Mouse (Mus musculus) intestine, postnatal 0 days (tissue): ENCODE results near the gene Il17rc. TPM values are rescaled to one million over a fixed set of nuclear protein-coding genes. Genes with fewer than 3 reads are reported as not detected.

Source experiments
- ATAC-seq: fragments of 200-750 bp; cut with Nextera tagmentation; 2 replicates; pipeline ENCODE4 v1.8.0; 2017; ENCODE audit warnings: mild to moderate bottlenecking, moderate TSS enrichment, moderate library complexity
- H3K27ac ChIP-seq: fragments of 300-500 bp; sonication (generic); 2 replicates; pipeline ENCODE4 v1.5.1; 2014; ENCODE audit warnings: mild to moderate bottlenecking, low read depth, low read length, moderate library complexity
- H3K27me3 ChIP-seq: fragments of 300-500 bp; sonication (generic); replicated peaks from 2 replicates; pipeline ENCODE4 v1.6.1; 2014; ENCODE audit warnings: low read length, mixed read lengths; ENCODE audit not compliant: control insufficient read depth, insufficient read depth
- H3K36me3 ChIP-seq: fragments of 300-500 bp; sonication (generic); 2 replicates; pipeline ENCODE4 v1.6.1; 2014; ENCODE audit warnings: mild to moderate bottlenecking, moderate library complexity; ENCODE audit not compliant: control insufficient read depth, insufficient read depth
- H3K4me1 ChIP-seq: fragments of 300-500 bp; sonication (generic); replicated peaks from 2 replicates; pipeline ENCODE4 v1.6.1; 2014; ENCODE audit warnings: antibody characterized with exemption, low read length, mixed read lengths; ENCODE audit not compliant: control insufficient read depth, insufficient read depth
- H3K4me2 ChIP-seq: fragments of 300-500 bp; sonication (generic); replicated peaks from 2 replicates; pipeline ENCODE4 v1.6.1; 2014; ENCODE audit warnings: low read depth, mild to moderate bottlenecking, moderate library complexity
- H3K4me3 ChIP-seq: fragments of 300-500 bp; sonication (generic); 2 replicates; pipeline ENCODE4 v1.5.1; 2014; ENCODE audit warnings: low read depth, low read length
- H3K9ac ChIP-seq: fragments of 300-500 bp; sonication (generic); 2 replicates; pipeline ENCODE4 v1.6.1; 2014; ENCODE audit warnings: mild to moderate bottlenecking, low read depth, low read length
- H3K9me3 ChIP-seq: fragments of 300-500 bp; sonication (generic); 2 replicates; pipeline ENCODE4 v1.6.1; 2016; ENCODE audit warnings: mixed run types; ENCODE audit not compliant: control insufficient read depth
- CTCF ChIP-seq: sonication (generic); IDR thresholded peaks from 2 replicates; pipeline ENCODE4 v1.5.1; 2016; ENCODE audit warnings: low read depth, mild to moderate bottlenecking, control low read depth, antibody characterized with exemption, moderate library complexity
- WGBS: fragments of 180-500 bp; shearing (Covaris S2); extraction: QIAGEN DNeasy Blood & Tissue Kit; methylation state at CpG from one replicate; pipeline ENCODE4 v1.1.7; 2014; 5-methylcytosine and 5-hydroxymethylcytosine counted together
- polyA plus RNA-seq: library from polyadenylated mRNA; unstranded; fragments of >200 nt; fragmentation: Nextera tagmentation; extraction: Ambion mirVana; gene quantifications from 2 replicates; pipeline ENCODE4 v1.2.1, GENCODE M21; 2015

The Il17rc gene
- polyA plus RNA-seq, 1 experiment from 2014 or later, result 16.5 TPM

DNA sequence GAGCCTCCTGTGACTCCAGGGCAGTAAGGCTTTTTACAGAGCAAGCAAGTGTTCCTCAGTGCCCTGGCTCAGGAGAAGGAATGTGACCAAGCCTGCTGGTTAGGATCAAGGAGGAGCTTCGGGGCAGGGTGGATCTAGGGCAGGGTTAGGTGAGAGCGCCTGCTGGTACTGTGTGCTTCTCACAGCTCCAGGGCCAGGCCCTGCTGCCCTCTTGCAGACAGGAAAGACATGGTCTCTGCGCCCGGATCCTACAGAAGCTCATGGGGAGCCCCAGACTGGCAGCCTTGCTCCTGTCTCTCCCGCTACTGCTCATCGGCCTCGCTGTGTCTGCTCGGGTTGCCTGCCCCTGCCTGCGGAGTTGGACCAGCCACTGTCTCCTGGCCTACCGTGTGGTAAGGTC, 12.6 kb upstream of the Il17rc start:
- Histone ChIP-seq H3K27ac (no peak overlapping the region), H3K27me3 (no peaks in the 10 kb centered on the region), H3K9me3 (no peaks in the 10 kb centered on the region), H3K36me3 (no peaks in the 10 kb centered on the region), H3K4me3 (no peak overlapping the region), H3K4me2 (peak overlapping the region; percentile 24; the same call in 1 of the 2 replicates), H3K4me1 (no peaks in the 10 kb centered on the region), H3K9ac (no peak overlapping the region)
- TF ChIP-seq CTCF, result no peak
- WGBS, result 44% methylated on average over 10 of the region's 10 CpGs
- peak; percentile 81 for ATAC-seq

DNA sequence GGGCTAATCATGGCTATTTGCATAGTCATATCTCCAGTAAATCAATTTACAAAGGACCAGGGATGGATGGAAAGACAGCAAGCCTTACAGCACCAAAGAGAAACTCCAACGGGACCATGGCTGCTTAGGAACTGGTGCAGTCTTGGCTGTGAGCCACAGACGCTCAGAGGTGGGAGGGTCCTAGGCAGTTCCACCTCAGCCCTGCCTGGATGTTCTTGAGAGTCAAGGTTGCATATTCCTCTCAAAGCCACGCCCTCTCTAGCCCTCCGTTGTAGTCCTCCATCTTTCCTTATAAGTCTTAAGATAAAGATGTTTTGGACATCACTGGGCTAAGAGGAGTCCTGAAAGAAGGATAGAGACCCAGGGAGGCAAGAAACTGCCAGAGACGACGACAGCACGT, 7.2 kb upstream of the Il17rc start:
- TF ChIP-seq CTCF, result no peak
- no peaks in the 10 kb centered on the region for H3K4me1 ChIP-seq
- H3K27me3 ChIP-seq, result no peaks in the 10 kb centered on the region
- no peak overlapping the region for H3K27ac ChIP-seq
- no peak overlapping the region for H3K4me3 ChIP-seq
- no peak for ATAC-seq
- H3K36me3 ChIP-seq, result no peaks in the 10 kb centered on the region
- WGBS, result 65% methylated on average over 7 of the region's 7 CpGs
- no peak overlapping the region for H3K9ac ChIP-seq
- H3K9me3 ChIP-seq, result no peaks in the 10 kb centered on the region
- H3K4me2 ChIP-seq, result no peak overlapping the region

DNA sequence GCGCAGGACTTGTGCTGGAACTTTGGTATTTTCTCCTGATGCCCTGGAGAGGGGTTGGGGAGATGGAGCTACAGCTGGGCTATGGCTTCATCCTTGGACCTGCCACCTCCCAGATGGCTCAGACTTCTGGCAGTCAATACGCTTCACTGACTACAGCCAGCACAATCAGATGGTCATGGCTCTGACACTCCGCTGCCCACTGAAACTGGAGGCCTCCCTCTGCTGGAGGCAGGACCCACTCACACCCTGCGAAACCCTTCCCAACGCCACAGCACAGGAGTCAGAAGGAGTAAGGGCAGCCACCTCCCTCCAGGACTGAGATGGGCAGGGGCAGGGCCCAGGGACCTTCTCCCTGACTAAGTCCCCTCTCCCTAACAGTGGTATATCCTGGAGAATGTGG, 5.6 kb upstream of the Il17rc start:
- Histone ChIP-seq H3K27me3 (no peaks in the 10 kb centered on the region), H3K4me1 (0 out of 2 replicates have a peak, but pooled peaks cover 3% of the 10 kb centered on the region), H3K4me3 (no peak overlapping the region), H3K36me3 (no peaks in the 10 kb centered on the region), H3K27ac (no peak overlapping the region), H3K4me2 (no peak overlapping the region), H3K9me3 (no peaks in the 10 kb centered on the region), H3K9ac (no peak overlapping the region)
- 60% methylated on average over 5 of the region's 5 CpGs for WGBS
- TF ChIP-seq CTCF, result peak; percentile 64
- no peak for ATAC-seq

DNA sequence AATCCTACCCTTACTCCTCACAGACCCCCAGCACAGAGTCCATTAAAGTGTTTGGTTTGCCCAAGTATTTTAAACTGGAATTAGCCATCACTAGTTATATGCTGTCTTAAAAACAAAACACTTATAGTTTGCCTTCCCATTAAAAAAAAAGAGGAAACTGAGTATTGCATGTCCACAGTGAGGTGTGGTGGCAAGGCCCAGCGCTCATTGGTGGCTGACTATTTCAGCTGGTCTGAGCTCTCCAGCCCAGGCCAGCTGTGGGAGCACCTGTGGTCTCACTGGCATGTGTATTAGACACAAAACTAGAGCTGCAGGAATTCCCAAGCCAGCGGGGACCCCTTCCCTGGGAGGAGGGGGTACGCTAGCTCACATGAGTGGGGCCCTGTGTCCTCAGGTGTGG, 2.7 kb upstream of the Il17rc start:
- H3K4me2 ChIP-seq, result peak overlapping the region; percentile 84
- H3K27ac ChIP-seq, result no peak overlapping the region
- H3K36me3 ChIP-seq, result no peaks in the 10 kb centered on the region
- TF ChIP-seq CTCF, result no peak
- 0 out of 2 replicates have a peak, but pooled peaks cover 3% of the 10 kb centered on the region for H3K4me1 ChIP-seq
- no peaks in the 10 kb centered on the region for H3K27me3 ChIP-seq
- no peak overlapping the region for H3K9ac ChIP-seq
- 67% methylated on average over 3 of the region's 3 CpGs for WGBS
- no peak for ATAC-seq
- no peak overlapping the region for H3K4me3 ChIP-seq
- no peaks in the 10 kb centered on the region for H3K9me3 ChIP-seq

DNA sequence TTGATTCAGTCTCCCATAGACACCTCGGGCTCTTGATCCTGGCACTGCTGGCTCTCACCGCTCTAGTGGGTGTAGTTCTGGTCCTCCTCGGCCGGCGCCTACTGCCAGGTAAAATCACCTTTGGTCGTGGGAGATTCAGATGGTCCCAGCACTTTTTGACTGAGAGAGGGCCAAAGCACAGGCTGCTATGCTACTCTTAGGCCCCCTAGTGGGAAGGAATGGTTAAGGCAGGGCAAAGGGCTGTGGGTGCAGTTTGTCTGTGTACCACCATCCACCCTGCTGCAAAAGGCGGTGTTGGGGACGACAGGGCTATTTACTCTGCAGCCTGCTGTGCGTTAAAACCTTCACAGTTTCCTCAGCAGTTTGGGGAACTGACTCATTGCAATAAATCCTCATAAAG, 2.2 kb upstream of the Il17rc start:
- Histone ChIP-seq H3K27me3 (no peaks in the 10 kb centered on the region), H3K36me3 (no peaks in the 10 kb centered on the region), H3K27ac (no peak overlapping the region), H3K4me2 (peak overlapping the region; percentile 84), H3K4me1 (peaks cover 3% of the 10 kb centered on the region; the same call in 1 of the 2 replicates), H3K9me3 (no peaks in the 10 kb centered on the region), H3K4me3 (peak overlapping the region; percentile 39), H3K9ac (peak overlapping the region; percentile 37; the same call in 1 of the 2 replicates)
- TF ChIP-seq CTCF, result peak; percentile 80
- peak; percentile 61 for ATAC-seq
- 5% methylated on average over 9 of the region's 9 CpGs for WGBS

DNA sequence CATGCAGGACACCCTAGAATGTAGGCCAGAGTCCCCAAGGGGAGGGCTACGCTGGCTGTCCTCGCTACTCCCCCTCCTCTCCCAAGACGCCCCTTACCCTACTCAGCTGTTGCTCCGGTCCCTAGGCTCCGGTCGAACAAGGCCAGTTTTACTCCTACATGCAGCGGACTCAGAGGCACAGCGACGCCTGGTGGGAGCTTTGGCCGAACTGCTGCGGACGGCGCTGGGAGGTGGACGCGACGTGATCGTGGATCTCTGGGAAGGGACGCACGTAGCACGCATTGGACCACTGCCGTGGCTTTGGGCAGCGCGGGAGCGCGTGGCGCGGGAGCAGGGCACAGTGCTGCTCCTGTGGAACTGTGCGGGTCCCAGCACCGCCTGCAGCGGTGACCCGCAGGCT, 1.8 kb upstream of the Il17rc start:
- ATAC-seq, result peak; percentile 62
- peak overlapping the region; percentile 84 for H3K4me2 ChIP-seq
- whole genome bisulfite sequencing, result 2% methylated on average over 29 of the region's 31 CpGs
- peak; percentile 89 for TF ChIP-seq CTCF
- H3K36me3 ChIP-seq, result no peaks in the 10 kb centered on the region
- no peak overlapping the region for H3K27ac ChIP-seq
- H3K9me3 ChIP-seq, result no peaks in the 10 kb centered on the region
- H3K4me3 ChIP-seq, result peak overlapping the region; percentile 39
- no peaks in the 10 kb centered on the region for H3K27me3 ChIP-seq
- H3K4me1 ChIP-seq, result peaks cover 3% of the 10 kb centered on the region; the same call in 1 of the 2 replicates
- peak overlapping the region; percentile 37 for H3K9ac ChIP-seq

DNA sequence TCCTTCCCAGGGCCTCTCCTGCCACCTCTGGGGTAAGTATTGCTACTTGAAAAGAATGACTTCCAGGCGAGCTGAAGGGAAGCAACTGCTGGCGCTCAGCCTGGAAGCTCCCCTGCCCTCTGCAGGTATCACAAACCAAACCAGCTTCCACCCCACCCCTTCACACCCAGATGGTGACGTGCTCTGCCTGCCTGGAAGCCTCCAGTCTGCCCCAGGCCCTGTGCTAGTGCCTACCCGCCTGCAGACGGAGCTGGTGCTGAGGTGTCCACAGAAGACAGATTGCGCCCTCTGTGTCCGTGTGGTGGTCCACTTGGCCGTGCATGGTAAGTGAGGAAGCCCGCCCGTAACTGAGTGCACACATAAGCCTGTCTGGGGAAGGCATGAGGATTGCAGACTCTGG, 834 bp downstream of the Il17rc start:
- no peak for ATAC-seq
- H3K4me2 ChIP-seq, result peak overlapping the region; percentile 69
- 0 out of 2 replicates have a peak overlapping the region, but pooled peaks have one; percentile 41 for H3K27ac ChIP-seq
- no peaks in the 10 kb centered on the region for H3K27me3 ChIP-seq
- no peaks in the 10 kb centered on the region for H3K36me3 ChIP-seq
- peak overlapping the region; percentile 26; the same call in 1 of the 2 replicates for H3K4me3 ChIP-seq
- no peaks in the 10 kb centered on the region for H3K9me3 ChIP-seq
- peaks cover 3% of the 10 kb centered on the region for H3K4me1 ChIP-seq
- TF ChIP-seq CTCF, result peak; percentile 19; the same call in 1 of the 2 replicates
- 67% methylated on average over 10 of the region's 10 CpGs for WGBS
- H3K9ac ChIP-seq, result no peak overlapping the region; the same call in 1 of the 2 replicates
